Mouse (Mus musculus): Measurements from ENCODE around the gene Elac2.

Elac2 gene

GRCm38 (mm10) chr11:64978720-64979488 is at the start of gene Elac2:
Gene Elac2, plus strand, starts transcription at chr11:64979038.
- DNase-seq, result peak; percentile 98

GRCm38 (mm10) chr11:64929130-64929529 is 49.7 kb upstream of the Elac2 start:
- DNase-seq, result no peak

- DNase-seq, result no peak
Measured at GRCm38 (mm10) chr11:64931060-64931770, 47.6 kb upstream of the Elac2 start.

- DNase-seq, result no peak
Measured at GRCm38 (mm10) chr11:64937226-64937625, 41.6 kb upstream of the Elac2 start.

- no peak for DNase-seq
Measured at GRCm38 (mm10) chr11:64941193-64941592, 37.6 kb upstream of the Elac2 start.

GRCm38 (mm10) chr11:64949782-64950181 is 29.1 kb upstream of the Elac2 start:
- no peak for DNase-seq

- DNase-seq, result no peak
Measured at GRCm38 (mm10) chr11:64956962-64957729, 21.7 kb upstream of the Elac2 start.

GRCm38 (mm10) chr11:64962629-64963028 is 16.2 kb upstream of the Elac2 start:
- no peak for DNase-seq

GRCm38 (mm10) chr11:64968507-64968906 is 10.3 kb upstream of the Elac2 start:
- peak; percentile 63 to 81 for DNase-seq

- no peak for DNase-seq
Measured at GRCm38 (mm10) chr11:64968939-64969342, 9.9 kb upstream of the Elac2 start.

- DNase-seq, result no peak
Measured at GRCm38 (mm10) chr11:64971471-64971988, 7.3 kb upstream of the Elac2 start.

GRCm38 (mm10) chr11:64972418-64972817 is 6.4 kb upstream of the Elac2 start:
- no peak for DNase-seq

GRCm38 (mm10) chr11:64979489-64979845 is 629 bp downstream of the Elac2 start:
- no peak for DNase-seq

- no peak for DNase-seq
Measured at GRCm38 (mm10) chr11:64988556-64988955, 9.7 kb downstream of the Elac2 start.

- no peak for DNase-seq
Measured at GRCm38 (mm10) chr11:64998439-64998838, 19.6 kb downstream of the Elac2 start.

- DNase-seq, result no peak
Measured at GRCm38 (mm10) chr11:64999685-65000084, 20.8 kb downstream of the Elac2 start.

- DNase-seq, result no peak
Measured at GRCm38 (mm10) chr11:65001729-65002128, 22.9 kb downstream of the Elac2 start.

GRCm38 (mm10) chr11:65003611-65004010 is 24.8 kb downstream of the Elac2 start:
- no peak for DNase-seq

GRCm38 (mm10) chr11:65004836-65005235 is 26.0 kb downstream of the Elac2 start:
- DNase-seq, result peak; percentile 54 to 83

- peak in 1 of 2 experiments; percentile 72 for DNase-seq
Measured at GRCm38 (mm10) chr11:65006047-65006446, 27.2 kb downstream of the Elac2 start.

GRCm38 (mm10) chr11:65013906-65014305 is 35.1 kb downstream of the Elac2 start:
- no peak for DNase-seq

- no peak for DNase-seq
Measured at GRCm38 (mm10) chr11:65016754-65017153, 37.9 kb downstream of the Elac2 start.

GRCm38 (mm10) chr11:65020744-65021143 is 41.9 kb downstream of the Elac2 start:
- DNase-seq, result no peak
